8 mouse cellular contexts compared by ENCODE assay signal in genomic region chr12:111425789-111426460, GRCm38 (mm10). TPM values are rescaled to one million over a fixed set of nuclear protein-coding genes. Genes with fewer than 3 reads are reported as not detected.
A peak's percentile ranks its signal among the peaks of the same experiment; 100 is the strongest.
DNase-seq lines count a peak whose midpoint lies in the region; ATAC-seq and TF ChIP-seq lines count a peak whose summit lies in the region.

No protein-coding gene starts in this region.

- WGBS in heart, embryonic 16.5 days, result 17% methylated on average over 29 of the region's 29 CpGs
- 21% methylated on average over 29 of the region's 29 CpGs for WGBS in liver, embryonic 13.5 days (ENCODE audit: insufficient replicate concordance)
- WGBS in stomach, postnatal 0 days, result 21% methylated on average over 29 of the region's 29 CpGs

- no peak overlapping the region for H3K27ac ChIP-seq in heart, embryonic 16.5 days (ENCODE audit: low read length)
- H3K27ac ChIP-seq in liver, embryonic 13.5 days, result no peak overlapping the region
- H3K27ac ChIP-seq in stomach, postnatal 0 days (replicated peaks), result no peak overlapping the region

- peak; percentile 96 for TF ChIP-seq CTCF in stomach, postnatal 0 days (IDR thresholded peaks at IDR 0.05; ENCODE audit: low read depth)

- no peaks in the 10 kb centered on the region for H3K9me3 ChIP-seq in heart, embryonic 16.5 days (replicated peaks; ENCODE audit: control insufficient read depth, low read length)
- no peaks in the 10 kb centered on the region for H3K9me3 ChIP-seq in liver, embryonic 13.5 days (replicated peaks)
- no peaks in the 10 kb centered on the region for H3K9me3 ChIP-seq in stomach, postnatal 0 days (ENCODE audit: control insufficient read depth, low read length)

- no peaks in the 10 kb centered on the region for H3K36me3 ChIP-seq in heart, embryonic 16.5 days (ENCODE audit: control insufficient read depth, insufficient read depth)
- 0 out of 2 replicates have a peak, but pooled peaks cover 6% of the 10 kb centered on the region for H3K36me3 ChIP-seq in liver, embryonic 13.5 days
- no peaks in the 10 kb centered on the region for H3K36me3 ChIP-seq in stomach, postnatal 0 days (ENCODE audit: control insufficient read depth, insufficient read depth, low read length)

- no peak for TF ChIP-seq EP300 in stomach, postnatal 0 days (optimal IDR thresholded peaks at IDR 0.05)

- peak; percentile 81 for DNase-seq in B cell, adult 2 months
- peak; percentile 91 for DNase-seq in brain, adult 2 months (ENCODE audit: low read depth, low spot score)
- peak; percentile 92 to 98 for DNase-seq in kidney, postnatal 25 days
- DNase-seq in liver, embryonic 13.5 days, result peak; percentile 81
- peak; percentile 92 for DNase-seq in neural tube, embryonic 10.5 days (ENCODE audit: extremely low spot score, low spot score)
- peak; percentile 93 for DNase-seq in stomach, postnatal 0 days (ENCODE audit: low spot score)

- H3K4me3 ChIP-seq in heart, embryonic 16.5 days (ENCODE audit: low read length), result no peak overlapping the region
- no peak overlapping the region for H3K4me3 ChIP-seq in liver, embryonic 13.5 days (replicated peaks)
- H3K4me3 ChIP-seq in stomach, postnatal 0 days (ENCODE audit: low read depth, low read length), result no peak overlapping the region

- H3K4me2 ChIP-seq in heart, embryonic 16.5 days (ENCODE audit: low read depth, low read length), result no peak overlapping the region
- H3K4me2 ChIP-seq in liver, embryonic 13.5 days, result no peak overlapping the region
- no peak overlapping the region for H3K4me2 ChIP-seq in stomach, postnatal 0 days (replicated peaks; ENCODE audit: low read depth)

- H3K9ac ChIP-seq in heart, embryonic 16.5 days (ENCODE audit: low read length), result peak overlapping the region; percentile 28; the same call in 1 of the 2 replicates
- no peak overlapping the region for H3K9ac ChIP-seq in liver, embryonic 13.5 days
- H3K9ac ChIP-seq in stomach, postnatal 0 days (ENCODE audit: low read length), result no peak overlapping the region

- peaks cover 63% of the 10 kb centered on the region for H3K27me3 ChIP-seq in heart, embryonic 16.5 days (ENCODE audit: control insufficient read depth, insufficient read depth, low read length)
- peaks cover 92% of the 10 kb centered on the region for H3K27me3 ChIP-seq in liver, embryonic 13.5 days
- H3K27me3 ChIP-seq in stomach, postnatal 0 days (ENCODE audit: control insufficient read depth, insufficient read depth, low read length), result peaks cover 14% of the 10 kb centered on the region; the same call in 1 of the 2 replicates

- ATAC-seq in erythroid progenitor cell, adult 5-6 weeks (replicated peaks; ENCODE audit: low FRiP score, poor library complexity, severe bottlenecking), result peak; percentile 77
- peak; percentile 42 for ATAC-seq in heart, embryonic 16.5 days (replicated peaks; ENCODE audit: extremely low read depth, insufficient read depth, low FRiP score)
- ATAC-seq in liver, embryonic 13.5 days (ENCODE audit: low read depth), result peak; percentile 49
- ATAC-seq in stomach, postnatal 0 days (ENCODE audit: low FRiP score, low TSS enrichment), result peak; percentile 54

- H3K4me1 ChIP-seq in heart, embryonic 16.5 days (ENCODE audit: control insufficient read depth, insufficient read depth, low read length), result peaks cover 43% of the 10 kb centered on the region
- peaks cover 81% of the 10 kb centered on the region for H3K4me1 ChIP-seq in liver, embryonic 13.5 days (replicated peaks)
- peaks cover 14% of the 10 kb centered on the region for H3K4me1 ChIP-seq in stomach, postnatal 0 days (replicated peaks; ENCODE audit: control insufficient read depth, insufficient read depth)

RNA-seq across cellular contexts. Expression of gene Exoc3l4, which starts 9.1 kb away (rescaled TPM):
- total RNA-seq in erythroid progenitor cell, adult 5-6 weeks (2015; ENCODE audit: low replicate concordance), result 2.2 TPM in 1 of 2 replicates, not detected in the other
- total RNA-seq in erythroid progenitor cell, adult 5-6 weeks (2017; ENCODE audit: low replicate concordance), result not detected in 2 replicates
- polyA plus RNA-seq in heart, embryonic 16.5 days (2015; fragmentation: Nextera tagmentation; extraction: Ambion mirVana), result 13.3 and 14.9 TPM in 2 replicates
- polyA plus RNA-seq in liver, embryonic 13.5 days (2015; fragmentation: Nextera tagmentation; extraction: Ambion mirVana), result 15.5 and 18.6 TPM in 2 replicates
- 7.3 and 8.6 TPM in 2 replicates for polyA plus RNA-seq in stomach, postnatal 0 days (2015; fragmentation: Nextera tagmentation; extraction: Ambion mirVana)

RNA-seq across cellular contexts. Expression of gene Tnfaip2, which starts 16.3 kb away (rescaled TPM):
- 75.7 and 109 TPM in 2 replicates for total RNA-seq in erythroid progenitor cell, adult 5-6 weeks (2015; ENCODE audit: low replicate concordance)
- total RNA-seq in erythroid progenitor cell, adult 5-6 weeks (2017; ENCODE audit: low replicate concordance), result 238 and 415 TPM in 2 replicates
- 3.2 and 4.8 TPM in 2 replicates for polyA plus RNA-seq in heart, embryonic 16.5 days (2015; fragmentation: Nextera tagmentation; extraction: Ambion mirVana)
- 92.1 and 96.6 TPM in 2 replicates for polyA plus RNA-seq in liver, embryonic 13.5 days (2015; fragmentation: Nextera tagmentation; extraction: Ambion mirVana)
- 14.5 and 15.6 TPM in 2 replicates for polyA plus RNA-seq in stomach, postnatal 0 days (2015; fragmentation: Nextera tagmentation; extraction: Ambion mirVana)

RNA-seq across cellular contexts. Expression of gene Lbhd2, which starts 19.3 kb away (rescaled TPM):
- not detected in 2 replicates for total RNA-seq in erythroid progenitor cell, adult 5-6 weeks (2015; ENCODE audit: low replicate concordance)
- not detected in 2 replicates for total RNA-seq in erythroid progenitor cell, adult 5-6 weeks (2017; ENCODE audit: low replicate concordance)
- polyA plus RNA-seq in heart, embryonic 16.5 days (2015; fragmentation: Nextera tagmentation; extraction: Ambion mirVana), result 1.3 and 1.4 TPM in 2 replicates
- not detected in 2 replicates for polyA plus RNA-seq in liver, embryonic 13.5 days (2015; fragmentation: Nextera tagmentation; extraction: Ambion mirVana)
- 2.2 TPM in 2 replicates for polyA plus RNA-seq in stomach, postnatal 0 days (2015; fragmentation: Nextera tagmentation; extraction: Ambion mirVana)

RNA-seq across cellular contexts. Expression of gene Cdc42bpb, which starts 48.4 kb away (rescaled TPM):
- total RNA-seq in erythroid progenitor cell, adult 5-6 weeks (2015; ENCODE audit: low replicate concordance), result 0.42 and 9.7 TPM in 2 replicates
- 0.64 and 9.7 TPM in 2 replicates for total RNA-seq in erythroid progenitor cell, adult 5-6 weeks (2017; ENCODE audit: low replicate concordance)
- 19.6 and 27.3 TPM in 2 replicates for polyA plus RNA-seq in heart, embryonic 16.5 days (2015; fragmentation: Nextera tagmentation; extraction: Ambion mirVana)
- polyA plus RNA-seq in liver, embryonic 13.5 days (2015; fragmentation: Nextera tagmentation; extraction: Ambion mirVana), result 5.9 and 6.7 TPM in 2 replicates
- polyA plus RNA-seq in stomach, postnatal 0 days (2015; fragmentation: Nextera tagmentation; extraction: Ambion mirVana), result 18.6 and 18.7 TPM in 2 replicates

RNA-seq across cellular contexts. Expression of gene Gm266, which starts 59.7 kb away (rescaled TPM):
- total RNA-seq in erythroid progenitor cell, adult 5-6 weeks (2015; ENCODE audit: low replicate concordance), result 1.8 TPM in 1 of 2 replicates, not detected in the other
- total RNA-seq in erythroid progenitor cell, adult 5-6 weeks (2017; ENCODE audit: low replicate concordance), result not detected in 2 replicates
- polyA plus RNA-seq in heart, embryonic 16.5 days (2015; fragmentation: Nextera tagmentation; extraction: Ambion mirVana), result 2.6 and 6.1 TPM in 2 replicates
- 0.76 and 1.0 TPM in 2 replicates for polyA plus RNA-seq in liver, embryonic 13.5 days (2015; fragmentation: Nextera tagmentation; extraction: Ambion mirVana)
- polyA plus RNA-seq in stomach, postnatal 0 days (2015; fragmentation: Nextera tagmentation; extraction: Ambion mirVana), result 12.5 and 14.4 TPM in 2 replicates
